Comparison of ENCODE assay signal across 18 mouse cellular contexts in genomic region chr11:49267970-49268579, GRCm38 (mm10). TPM values are rescaled to one million over a fixed set of nuclear protein-coding genes. Genes with fewer than 3 reads are reported as not detected.
DNase-seq lines count a peak whose midpoint lies in the region; ATAC-seq and TF ChIP-seq lines count a peak whose summit lies in the region.
"Had no signal": no experiment of that assay in that cellular context is flagged by ENCODE, and none has a peak within 500 bp of the region (broad histone marks: within the 10 kb centered on the region; RNA-seq: fewer than 3 reads in every experiment).

No protein-coding gene starts in this region.

- H3K27me3 ChIP-seq in kidney, embryonic 14.5 days (ENCODE audit: control insufficient read depth, insufficient read depth, low read length) = no peaks in the 10 kb centered on the region
- H3K27me3 ChIP-seq in heart, postnatal 0 days (ENCODE audit: control insufficient read depth, insufficient read depth, low read length) = no peaks in the 10 kb centered on the region
- H3K27me3 ChIP-seq: CH12.LX had no signal

- ATAC-seq in kidney, embryonic 14.5 days (ENCODE audit: low FRiP score, low TSS enrichment) = no peak
- ATAC-seq in heart, postnatal 0 days (ENCODE audit: insufficient read depth, low read depth) = peak; percentile 73

- TF ChIP-seq CTCF in embryonic fibroblast, embryonic 13.5 days (IDR thresholded peaks at IDR 0.05; ENCODE audit: borderline replicate concordance, insufficient read depth, low read length) = no peak
- no peak for TF ChIP-seq CTCF in heart, postnatal 0 days (IDR thresholded peaks at IDR 0.05; ENCODE audit: low read depth)

- H3K27ac ChIP-seq in kidney, embryonic 14.5 days (ENCODE audit: low read depth, low read length) = no peak overlapping the region
- H3K27ac ChIP-seq in embryonic fibroblast, embryonic 13.5 days (ENCODE audit: insufficient read depth, low read length) = peak overlapping the region; percentile 3; the same call in 1 of the 2 replicates
- H3K27ac ChIP-seq in heart, postnatal 0 days (ENCODE audit: low read depth) = peak overlapping the region; percentile 77
- H3K27ac ChIP-seq: forebrain, embryonic 10.5 days; midbrain, embryonic 10.5 days had no signal

- H3K9me3 ChIP-seq in kidney, embryonic 14.5 days (ENCODE audit: control insufficient read depth, low read length) = no peaks in the 10 kb centered on the region
- no peaks in the 10 kb centered on the region for H3K9me3 ChIP-seq in heart, postnatal 0 days (replicated peaks; ENCODE audit: control insufficient read depth, low read length)
- H3K9me3 ChIP-seq: forebrain, embryonic 10.5 days; midbrain, embryonic 10.5 days had no signal

- H3K36me3 ChIP-seq in kidney, embryonic 14.5 days (ENCODE audit: control insufficient read depth, insufficient read depth, low read length) = peaks cover 3% of the 10 kb centered on the region; the same call in 1 of the 2 replicates
- H3K36me3 ChIP-seq in heart, postnatal 0 days (replicated peaks; ENCODE audit: control insufficient read depth, insufficient read depth, low read length) = peaks cover 5% of the 10 kb centered on the region; the same call in 1 of the 2 replicates

- DNase-seq in kidney, adult 18-20 months = peak; percentile 49
- peak; percentile 64 for DNase-seq in heart, postnatal 0 days (ENCODE audit: low spot score)
- DNase-seq in kidney, postnatal 36 days = peak; percentile 63 to 75
- DNase-seq in cerebellum, adult 8-10 months = no peak
- DNase-seq in spleen, postnatal 10 days (ENCODE audit: low spot score in 2 of 2) = no peak
- DNase-seq: cerebellum, postnatal 10 days; right cerebral cortex, postnatal 4 days had no signal

- WGBS in kidney, embryonic 14.5 days = 75% methylated on average over 15 of the region's 15 CpGs
- WGBS in heart, postnatal 0 days = 34% methylated on average over 15 of the region's 15 CpGs

- TF ChIP-seq EP300 in heart, postnatal 0 days (IDR thresholded peaks at IDR 0.05; ENCODE audit: low read depth) = no peak

- TF ChIP-seq POLR2A in embryonic fibroblast, embryonic 13.5 days (IDR thresholded peaks at IDR 0.05; ENCODE audit: low read depth, low read length) = no peak

- no peak overlapping the region for H3K4me2 ChIP-seq in kidney, embryonic 14.5 days (replicated peaks; ENCODE audit: low read depth, low read length)
- 0 out of 2 replicates have a peak overlapping the region, but pooled peaks have one; percentile 27 for H3K4me2 ChIP-seq in heart, postnatal 0 days (ENCODE audit: low read depth, low read length)

- H3K4me3 ChIP-seq in kidney, embryonic 14.5 days (ENCODE audit: low read length) = no peak overlapping the region
- no peak overlapping the region for H3K4me3 ChIP-seq in embryonic fibroblast, embryonic 13.5 days (ENCODE audit: insufficient read depth, low read length)
- no peak overlapping the region for H3K4me3 ChIP-seq in heart, postnatal 0 days (ENCODE audit: low read depth, low read length)
- H3K4me3 ChIP-seq: forebrain, embryonic 10.5 days; midbrain, embryonic 10.5 days had no signal

- no peak overlapping the region for H3K9ac ChIP-seq in kidney, embryonic 14.5 days (ENCODE audit: low read depth, low read length)
- H3K9ac ChIP-seq in heart, postnatal 0 days (replicated peaks; ENCODE audit: low read depth, low read length) = no peak overlapping the region

- H3K4me1 ChIP-seq in kidney, embryonic 14.5 days (ENCODE audit: control insufficient read depth, insufficient read depth, low read length) = no peaks in the 10 kb centered on the region
- H3K4me1 ChIP-seq in embryonic fibroblast, embryonic 13.5 days (ENCODE audit: control insufficient read depth, insufficient read depth, low read length) = no peaks in the 10 kb centered on the region
- peaks cover 20% of the 10 kb centered on the region; the same call in 1 of the 2 replicates for H3K4me1 ChIP-seq in heart, postnatal 0 days (ENCODE audit: control insufficient read depth, insufficient read depth)
- H3K4me1 ChIP-seq: forebrain, embryonic 10.5 days; midbrain, embryonic 10.5 days had no signal

RNA-seq across cellular contexts. Expression of gene Olfr1393, which starts 10.0 kb away (rescaled TPM):
- polyA plus RNA-seq in kidney, embryonic 14.5 days (2014; fragmentation: Nextera tagmentation; extraction: Ambion mirVana) = not detected in 2 replicates
- 0.23 TPM in 1 of 2 replicates, not detected in the other for polyA plus RNA-seq in embryonic fibroblast, embryonic 13.5 days (2011; ENCODE audit: insufficient read length, low read depth, missing spikeins)
- not detected in 2 replicates for total RNA-seq in heart, postnatal 0 days (2014; rRNA removed; ENCODE audit: low replicate concordance)
- polyA plus RNA-seq in heart, postnatal 0 days (2015; fragmentation: Nextera tagmentation; extraction: Ambion mirVana) = 0.19 and 0.30 TPM in 2 replicates
- total RNA-seq: adrenal gland, adult 18-20 months; CH12.LX; hematopoietic stem cell, adult 5-6 weeks had no signal
- polyA plus RNA-seq: embryonic facial prominence, embryonic 11.5 days had no signal

RNA-seq across cellular contexts. Expression of gene Olfr1392, which starts 17.0 kb away (rescaled TPM):
- not detected in 2 replicates for polyA plus RNA-seq in kidney, embryonic 14.5 days (2014; fragmentation: Nextera tagmentation; extraction: Ambion mirVana)
- not detected in 2 replicates for polyA plus RNA-seq in embryonic fibroblast, embryonic 13.5 days (2011; ENCODE audit: insufficient read length, low read depth, missing spikeins)
- not detected in 2 replicates for total RNA-seq in heart, postnatal 0 days (2014; rRNA removed; ENCODE audit: low replicate concordance)
- not detected in 2 replicates for polyA plus RNA-seq in heart, postnatal 0 days (2015; fragmentation: Nextera tagmentation; extraction: Ambion mirVana)
- total RNA-seq: CH12.LX; hematopoietic stem cell, adult 5-6 weeks had no signal
- polyA plus RNA-seq: embryonic facial prominence, embryonic 11.5 days; forebrain, embryonic 10.5 days had no signal

RNA-seq across cellular contexts. Expression of gene Mgat1, which starts 24.1 kb away (rescaled TPM):
- 43.8 and 55.3 TPM in 2 replicates for polyA plus RNA-seq in kidney, embryonic 14.5 days (2014; fragmentation: Nextera tagmentation; extraction: Ambion mirVana)
- 79.0 and 92.6 TPM in 2 replicates for polyA plus RNA-seq in embryonic fibroblast, embryonic 13.5 days (2011; ENCODE audit: insufficient read length, low read depth, missing spikeins)
- total RNA-seq in heart, postnatal 0 days (2014; rRNA removed; ENCODE audit: low replicate concordance) = 115 and 163 TPM in 2 replicates
- 42.3 and 45.7 TPM in 2 replicates for polyA plus RNA-seq in heart, postnatal 0 days (2015; fragmentation: Nextera tagmentation; extraction: Ambion mirVana)

RNA-seq across cellular contexts. Expression of gene Olfr10, which starts 36.5 kb away (rescaled TPM):
- not detected in 2 replicates for polyA plus RNA-seq in kidney, embryonic 14.5 days (2014; fragmentation: Nextera tagmentation; extraction: Ambion mirVana)
- polyA plus RNA-seq in embryonic fibroblast, embryonic 13.5 days (2011; ENCODE audit: insufficient read length, low read depth, missing spikeins) = not detected in 2 replicates
- total RNA-seq in heart, postnatal 0 days (2014; rRNA removed; ENCODE audit: low replicate concordance) = not detected in 2 replicates
- polyA plus RNA-seq in heart, postnatal 0 days (2015; fragmentation: Nextera tagmentation; extraction: Ambion mirVana) = not detected in 2 replicates
- total RNA-seq: adrenal gland, adult 18-20 months; CH12.LX; hematopoietic stem cell, adult 5-6 weeks; left cerebral cortex, adult 8-10 months had no signal
- polyA plus RNA-seq: embryonic facial prominence, embryonic 11.5 days; forebrain, embryonic 10.5 days; large intestine, adult 2 months; limb, embryonic 14.5 days; midbrain, embryonic 10.5 days had no signal

RNA-seq across cellular contexts. Expression of gene Olfr1391, which starts 54.5 kb away (rescaled TPM):
- polyA plus RNA-seq in kidney, embryonic 14.5 days (2014; fragmentation: Nextera tagmentation; extraction: Ambion mirVana) = not detected in 2 replicates
- not detected in 2 replicates for polyA plus RNA-seq in embryonic fibroblast, embryonic 13.5 days (2011; ENCODE audit: insufficient read length, low read depth, missing spikeins)
- not detected in 2 replicates for total RNA-seq in heart, postnatal 0 days (2014; rRNA removed; ENCODE audit: low replicate concordance)
- not detected in 2 replicates for polyA plus RNA-seq in heart, postnatal 0 days (2015; fragmentation: Nextera tagmentation; extraction: Ambion mirVana)
- total RNA-seq: adrenal gland, adult 18-20 months; CH12.LX; hematopoietic stem cell, adult 5-6 weeks; left cerebral cortex, adult 8-10 months had no signal
- polyA plus RNA-seq: embryonic facial prominence, embryonic 11.5 days; forebrain, embryonic 10.5 days; large intestine, adult 2 months; limb, embryonic 14.5 days; midbrain, embryonic 10.5 days had no signal

Comparison
In these comparisons a context has a peak if more than half of its experiments do, and no peak if none do; other contexts are left out.
1. DNase-seq: peak in kidney, adult 18-20 months (single experiment), heart, postnatal 0 days (single experiment) and kidney, postnatal 36 days (2 of 2); none in cerebellum, adult 8-10 months (single experiment) and spleen, postnatal 10 days (0 of 2).